Mouse (Mus musculus): ENCODE data around the gene Fam171a2. TPM values are rescaled to one million over a fixed set of nuclear protein-coding genes. Genes with fewer than 3 reads are reported as not detected.

Gene Fam171a2
- total RNA-seq, 2 experiments from 2014 or later, result 117 to 123 TPM

- Histone ChIP-seq H3K4me3 (no peak overlapping the region), H3K27ac (no peak overlapping the region)
- no peak for DNase-seq (ENCODE audit: extremely low spot score in 1 of 2, low spot score in 2 of 2)
- TF ChIP-seq CTCF (IDR thresholded peaks at IDR 0.05), result no peak
- intact Hi-C loops (cut with DNase I), result no loop called here
These were observed 32.1 kb upstream of the Fam171a2 start for GRCm38 (mm10) chr11:102479581-102479980.

DNA sequence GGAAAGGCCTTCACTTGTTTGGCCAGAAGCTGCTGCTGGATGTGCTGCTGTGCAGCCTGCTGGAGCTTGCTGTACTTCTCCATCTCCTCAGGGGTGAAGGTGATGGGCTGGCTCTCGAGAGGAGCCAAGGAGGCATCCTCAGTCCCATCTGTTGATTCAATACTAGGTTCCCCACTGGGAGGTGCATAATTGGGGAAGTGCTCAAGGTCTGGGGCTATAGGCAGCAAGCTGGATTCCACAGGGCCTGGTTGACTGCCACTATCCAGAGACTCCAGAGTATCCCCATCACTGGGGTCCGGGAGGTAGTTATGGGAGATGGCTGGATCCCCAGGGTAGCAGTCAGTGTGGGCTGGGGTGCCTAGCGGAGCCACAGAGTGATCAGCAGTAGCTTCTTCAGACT is 31.2 kb upstream of the Fam171a2 start:
- no peak for DNase-seq (ENCODE audit: extremely low spot score in 1 of 2, low spot score in 2 of 2)
- intact Hi-C loops (cut with DNase I), result no loop called here
- Histone ChIP-seq H3K27ac (no peak overlapping the region), H3K4me3 (no peak overlapping the region)
- no peak for TF ChIP-seq CTCF (IDR thresholded peaks at IDR 0.05)

GRCm38 (mm10) chr11:102475027-102475426 is 27.5 kb upstream of the Fam171a2 start:
- Histone ChIP-seq H3K4me3 (no peak overlapping the region), H3K27ac (no peak overlapping the region)
- intact Hi-C loops (cut with DNase I), result no loop called here
- TF ChIP-seq CTCF (IDR thresholded peaks at IDR 0.05), result no peak
- DNase-seq (ENCODE audit: extremely low spot score in 1 of 2, low spot score in 2 of 2), result no peak

DNA sequence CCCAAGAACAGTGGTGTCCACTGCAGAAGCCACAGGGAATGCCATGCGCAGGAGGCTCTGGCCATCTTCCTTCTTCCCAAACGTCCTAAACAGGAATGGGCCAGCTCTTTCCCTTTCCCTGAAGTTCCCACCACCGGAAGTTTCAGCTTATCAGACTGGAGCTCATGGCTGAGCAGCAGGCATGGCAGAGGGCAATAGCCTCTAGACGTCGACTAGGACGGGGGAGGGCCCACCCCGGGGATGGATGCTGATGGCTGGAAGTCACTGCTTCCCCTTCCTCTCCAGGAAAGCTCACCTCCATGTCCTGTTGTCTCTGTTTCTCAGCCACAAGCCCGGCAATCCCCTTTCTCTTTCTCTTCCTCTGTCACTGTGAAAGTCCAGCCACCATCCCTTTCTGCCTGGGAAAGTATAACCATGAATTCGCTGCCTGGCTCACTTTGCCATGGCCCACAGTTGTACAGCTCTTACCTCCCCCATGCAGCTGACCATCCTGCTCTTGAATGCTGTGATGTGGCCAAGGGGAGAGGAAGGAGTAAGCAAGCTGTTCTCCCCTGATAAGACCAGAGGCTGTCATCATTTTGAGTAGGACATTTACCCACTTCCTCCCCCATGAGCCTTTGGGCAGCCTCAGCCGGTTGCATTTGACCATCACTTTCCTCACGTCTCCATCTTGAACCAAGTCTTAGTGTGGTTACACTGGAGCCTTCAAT is 22.3 kb upstream of the Fam171a2 start, which contains the start of gene Itga2b:
TSS of gene Itga2b (minus strand) at position 475 of the 710 bp plus-strand sequence.
- TF ChIP-seq CTCF (IDR thresholded peaks at IDR 0.05), result no peak
- no peak within 1 kb of the TSS for H3K4me3 ChIP-seq
- DNase-seq (ENCODE audit: extremely low spot score in 1 of 2, low spot score in 2 of 2), result no peak
- intact Hi-C loops (cut with DNase I), result no loop called here
- no peak within 1 kb of the TSS for H3K27ac ChIP-seq

DNA sequence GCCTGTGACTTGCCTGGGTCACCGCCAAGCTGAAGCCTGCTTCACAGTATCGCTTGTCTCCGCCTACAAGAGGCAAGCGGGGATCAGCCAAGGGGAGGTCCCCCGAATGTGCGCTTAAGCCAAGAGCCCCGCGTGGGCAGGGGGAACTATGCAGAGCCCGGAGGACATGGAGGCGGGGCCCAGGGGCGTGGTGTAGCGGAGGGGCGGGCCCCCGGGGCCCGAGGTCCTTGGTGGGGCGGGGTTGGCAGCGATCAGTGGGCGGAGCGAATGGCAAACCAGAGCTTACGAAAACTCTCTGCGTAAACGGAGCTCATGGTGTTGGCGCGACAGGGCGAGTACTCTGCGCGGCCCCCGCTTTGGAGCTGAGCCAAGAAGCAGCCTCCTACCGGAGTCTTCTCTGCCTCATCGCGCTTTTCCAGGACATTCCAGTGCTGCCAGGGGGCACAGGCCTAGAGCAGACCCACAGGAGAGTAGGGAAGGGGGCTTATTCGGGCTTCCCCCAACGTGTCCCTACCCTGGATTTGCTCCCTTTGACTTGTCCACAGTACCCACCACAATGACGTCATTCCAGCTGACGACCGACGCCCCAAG is 19.7 kb upstream of the Fam171a2 start:
- intact Hi-C loops (cut with DNase I), result no loop called here
- H3K4me3 ChIP-seq, result peak overlapping the region; percentile 40
- H3K27ac ChIP-seq, result peak overlapping the region; percentile 81
- peak; percentile 91 to 92 for DNase-seq (ENCODE audit: extremely low spot score in 1 of 2, low spot score in 2 of 2)
- no peak; the same call in 1 of the 2 replicates for TF ChIP-seq CTCF (IDR thresholded peaks at IDR 0.05)

DNA sequence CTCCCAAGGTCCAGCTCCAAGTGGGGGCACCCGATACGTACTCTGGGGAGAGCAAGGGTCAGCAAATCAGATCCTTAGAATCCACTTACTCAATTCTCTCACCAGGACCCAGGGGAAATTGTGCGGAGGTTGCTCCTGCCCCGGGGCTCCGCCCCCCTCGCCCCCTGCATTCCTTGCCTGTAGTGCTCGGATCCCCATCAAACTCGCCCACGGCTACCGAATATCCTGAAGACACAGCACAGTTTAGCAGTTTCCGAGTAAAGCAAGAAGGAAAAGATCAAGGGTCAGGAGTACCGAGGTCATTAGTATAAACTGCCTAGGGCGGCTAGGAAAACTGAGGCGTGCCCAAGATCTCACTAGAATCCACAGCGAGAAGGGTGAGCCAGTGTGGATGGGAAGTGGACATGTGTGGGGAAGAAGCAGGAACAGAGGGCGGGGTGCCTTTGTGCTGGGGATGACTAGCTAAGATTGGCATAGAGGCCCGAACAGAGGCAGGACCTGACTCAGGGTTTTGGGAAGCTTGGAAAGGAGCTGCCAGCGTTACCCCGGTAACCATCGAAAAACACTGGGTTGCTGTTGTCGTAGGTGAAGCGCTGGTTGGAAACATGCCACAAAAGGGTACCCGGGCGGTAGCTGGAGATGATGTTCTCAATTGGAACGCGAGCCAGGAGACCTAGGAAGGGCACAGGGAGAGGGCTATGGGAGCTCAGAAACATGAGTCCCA is 18.4 kb upstream of the Fam171a2 start:
- peak; percentile 67 to 69 for DNase-seq (ENCODE audit: extremely low spot score in 1 of 2, low spot score in 2 of 2)
- TF ChIP-seq CTCF (IDR thresholded peaks at IDR 0.05), result no peak
- peak overlapping the region; percentile 60; the same call in 1 of the 2 replicates for H3K27ac ChIP-seq
- H3K4me3 ChIP-seq, result no peak overlapping the region
- intact Hi-C loops (cut with DNase I), result no loop called here

DNA sequence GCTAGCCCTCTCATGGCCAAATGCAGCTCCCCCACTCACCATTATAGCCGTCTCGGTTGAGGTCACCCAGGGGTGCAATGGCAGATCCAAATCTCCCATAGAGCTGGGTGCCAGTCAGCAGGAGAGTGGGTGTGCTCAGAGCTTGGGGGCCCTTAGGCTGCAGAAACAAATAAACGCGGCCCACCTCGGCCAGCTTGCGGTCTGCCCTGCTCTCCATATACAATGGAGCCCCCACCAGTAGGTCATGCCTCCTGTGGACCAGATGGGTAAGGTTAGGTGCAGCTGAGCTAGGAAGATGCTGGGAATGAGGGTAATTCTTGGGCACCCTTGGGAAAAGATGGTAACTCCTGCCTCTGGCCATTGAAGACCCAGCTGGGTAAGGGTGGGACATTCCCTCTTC is 17.4 kb upstream of the Fam171a2 start:
- DNase-seq (ENCODE audit: extremely low spot score in 1 of 2, low spot score in 2 of 2), result no peak
- H3K27ac ChIP-seq, result no peak overlapping the region
- H3K4me3 ChIP-seq, result no peak overlapping the region
- TF ChIP-seq CTCF (IDR thresholded peaks at IDR 0.05), result no peak
- intact Hi-C loops (cut with DNase I), result no loop called here

DNA sequence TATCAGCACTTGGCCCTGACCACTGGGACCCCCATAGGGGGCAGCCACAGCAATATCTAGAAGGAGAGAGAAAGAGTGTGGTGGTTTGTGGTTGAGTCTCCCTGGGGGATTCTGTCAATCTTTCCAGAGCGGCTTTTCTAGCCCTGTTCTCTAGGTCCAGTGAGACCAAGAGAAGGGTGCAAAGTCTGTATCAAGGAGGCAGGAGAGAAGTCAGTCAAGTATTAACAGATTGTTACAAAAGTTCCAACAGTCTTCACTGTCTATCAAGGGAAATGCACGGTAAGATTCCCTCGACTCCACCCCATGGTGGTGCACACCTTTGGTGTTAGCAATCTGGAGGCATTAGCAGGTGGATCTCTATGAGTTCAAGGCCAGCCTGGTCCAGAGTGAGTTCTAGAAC is 14.3 kb upstream of the Fam171a2 start:
- TF ChIP-seq CTCF (IDR thresholded peaks at IDR 0.05), result no peak
- intact Hi-C loops (cut with DNase I), result no loop called here
- Histone ChIP-seq H3K4me3 (no peak overlapping the region), H3K27ac (no peak overlapping the region)
- no peak for DNase-seq (ENCODE audit: extremely low spot score in 1 of 2, low spot score in 2 of 2)

- no peak for TF ChIP-seq CTCF (IDR thresholded peaks at IDR 0.05)
- DNase-seq (ENCODE audit: extremely low spot score in 1 of 2, low spot score in 2 of 2), result no peak
- intact Hi-C loops (cut with DNase I), result no loop called here
- no peak overlapping the region for H3K27ac ChIP-seq
- H3K4me3 ChIP-seq, result no peak overlapping the region
These were observed 13.1 kb upstream of the Fam171a2 start for GRCm38 (mm10) chr11:102460541-102460940.

GRCm38 (mm10) chr11:102455740-102456396 is 8.4 kb upstream of the Fam171a2 start:
- Histone ChIP-seq H3K27ac (peak overlapping the region; percentile 74), H3K4me3 (peak overlapping the region; percentile 57)
- TF ChIP-seq CTCF (IDR thresholded peaks at IDR 0.05), result peak; percentile 27
- no peak for DNase-seq (ENCODE audit: extremely low spot score in 1 of 2, low spot score in 2 of 2)
- intact Hi-C loops (cut with DNase I), result no loop called here

DNA sequence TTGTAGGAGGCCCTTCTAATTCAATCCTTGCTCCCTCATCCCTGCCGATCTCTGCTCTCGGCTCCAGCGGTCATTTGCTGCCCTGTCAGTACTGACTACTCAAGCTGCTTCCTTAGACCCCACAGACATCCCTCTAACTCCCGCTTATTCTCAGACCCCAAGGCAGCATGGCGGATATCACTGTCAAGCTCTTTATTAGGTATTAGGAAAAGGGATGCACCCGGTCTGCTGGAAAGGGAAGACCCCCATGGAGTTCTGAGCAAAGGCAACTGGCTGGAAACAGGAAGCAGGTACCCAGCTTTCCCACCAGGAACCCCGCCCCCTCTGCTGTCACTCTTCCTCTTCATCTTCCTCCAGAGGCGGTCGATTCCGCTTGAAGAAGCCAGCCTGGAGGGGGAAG is 5.6 kb upstream of the Fam171a2 start:
- H3K27ac ChIP-seq, result no peak overlapping the region
- DNase-seq (ENCODE audit: extremely low spot score in 1 of 2, low spot score in 2 of 2), result no peak
- H3K4me3 ChIP-seq, result no peak overlapping the region
- intact Hi-C loops (cut with DNase I), result no loop called here
- TF ChIP-seq CTCF (IDR thresholded peaks at IDR 0.05), result no peak

Measured in left cerebral cortex, adult 2 months (tissue).